Mouse (Mus musculus): Measurements from ENCODE around the gene Ttc28. TPM values are rescaled to one million over a fixed set of nuclear protein-coding genes. Genes with fewer than 3 reads are reported as not detected.

Gene Ttc28
- total RNA-seq, 2 experiments from 2014 or later = 0.50 to 2.0 TPM

- ATAC-seq (replicated peaks; ENCODE audit: poor library complexity) = no peak
These were observed 316.2 kb downstream of the Ttc28 start for GRCm38 (mm10) chr5:111195488-111196485.

- ATAC-seq (replicated peaks; ENCODE audit: poor library complexity) = no peak
These were observed 318.1 kb downstream of the Ttc28 start for GRCm38 (mm10) chr5:111197727-111198126.

GRCm38 (mm10) chr5:111200167-111200840, 320.7 kb downstream of the Ttc28 start:
- no peak for ATAC-seq (replicated peaks; ENCODE audit: poor library complexity)

GRCm38 (mm10) chr5:111200915-111201610, 321.5 kb downstream of the Ttc28 start:
- no peak for ATAC-seq (replicated peaks; ENCODE audit: poor library complexity)

- no peak for ATAC-seq (replicated peaks; ENCODE audit: poor library complexity)
These were observed 324.6 kb downstream of the Ttc28 start for GRCm38 (mm10) chr5:111204221-111204620.

- no peak for ATAC-seq (replicated peaks; ENCODE audit: poor library complexity)
These were observed 325.5 kb downstream of the Ttc28 start for GRCm38 (mm10) chr5:111204976-111205586.

GRCm38 (mm10) chr5:111205817-111206216, 326.2 kb downstream of the Ttc28 start:
- no peak for ATAC-seq (replicated peaks; ENCODE audit: poor library complexity)

- ATAC-seq (replicated peaks; ENCODE audit: poor library complexity) = peak; percentile 78
These were observed 328.5 kb downstream of the Ttc28 start for GRCm38 (mm10) chr5:111207924-111208659.

GRCm38 (mm10) chr5:111208660-111208969, 329.0 kb downstream of the Ttc28 start:
- peak; percentile 58 for ATAC-seq (replicated peaks; ENCODE audit: poor library complexity)

- ATAC-seq (replicated peaks; ENCODE audit: poor library complexity) = no peak
These were observed 334.4 kb downstream of the Ttc28 start for GRCm38 (mm10) chr5:111213935-111214450.

GRCm38 (mm10) chr5:111214890-111215289, 335.3 kb downstream of the Ttc28 start:
- no peak for ATAC-seq (replicated peaks; ENCODE audit: poor library complexity)

- ATAC-seq (replicated peaks; ENCODE audit: poor library complexity) = no peak
These were observed 336.1 kb downstream of the Ttc28 start for GRCm38 (mm10) chr5:111215722-111216121.

GRCm38 (mm10) chr5:111216166-111216565, 336.6 kb downstream of the Ttc28 start:
- no peak for ATAC-seq (replicated peaks; ENCODE audit: poor library complexity)

GRCm38 (mm10) chr5:111217447-111218110, 338.0 kb downstream of the Ttc28 start:
- ATAC-seq (replicated peaks; ENCODE audit: poor library complexity) = no peak

- ATAC-seq (replicated peaks; ENCODE audit: poor library complexity) = no peak
These were observed 338.7 kb downstream of the Ttc28 start for GRCm38 (mm10) chr5:111218111-111218891.

- no peak for ATAC-seq (replicated peaks; ENCODE audit: poor library complexity)
These were observed 339.4 kb downstream of the Ttc28 start for GRCm38 (mm10) chr5:111218998-111219397.

- no peak for ATAC-seq (replicated peaks; ENCODE audit: poor library complexity)
These were observed 341.2 kb downstream of the Ttc28 start for GRCm38 (mm10) chr5:111220679-111221380.

- ATAC-seq (replicated peaks; ENCODE audit: poor library complexity) = no peak
These were observed 343.2 kb downstream of the Ttc28 start for GRCm38 (mm10) chr5:111222820-111223219.
